Mouse (Mus musculus) hindbrain, embryonic 11.5 days (tissue): ENCODE data around the gene Snx32. TPM values are rescaled to one million over a fixed set of nuclear protein-coding genes. Genes with fewer than 3 reads are reported as not detected.
A peak's percentile ranks its signal among the peaks of the same experiment; 100 is the strongest.

Experiments used
- ATAC-seq: fragments of 200-750 bp; cut with Nextera tagmentation; 2 replicates; pipeline ENCODE4 v1.8.0; 2017; ENCODE audit warnings: mild to moderate bottlenecking, moderate TSS enrichment, moderate library complexity; ENCODE audit not compliant: low FRiP score
- DNase-seq: peaks from one replicate; pipeline ENCODE4 v3.0.0-alpha.2; 2015; ENCODE audit warnings: low spot score
- H3K27ac ChIP-seq: fragments of 300-500 bp; sonication (generic); 2 replicates; pipeline ENCODE4 v1.5.1; 2014; ENCODE audit warnings: mild to moderate bottlenecking, low read depth, low read length
- H3K27me3 ChIP-seq: fragments of 300-500 bp; sonication (generic); 2 replicates; pipeline ENCODE4 v1.6.1; 2014; ENCODE audit warnings: mild to moderate bottlenecking, low read length, moderate library complexity, mixed read lengths; ENCODE audit not compliant: control insufficient read depth, insufficient read depth
- H3K36me3 ChIP-seq: fragments of 300-500 bp; sonication (generic); 2 replicates; pipeline ENCODE4 v1.6.1; 2014; ENCODE audit warnings: mild to moderate bottlenecking, low read length, moderate library complexity, mixed read lengths; ENCODE audit not compliant: control insufficient read depth, insufficient read depth
- H3K4me1 ChIP-seq: fragments of 300-500 bp; sonication (generic); replicated peaks from 2 replicates; pipeline ENCODE4 v1.6.1; 2014; ENCODE audit warnings: low read length, mixed read lengths; ENCODE audit not compliant: control insufficient read depth, insufficient read depth
- H3K4me2 ChIP-seq: fragments of 300-500 bp; sonication (generic); replicated peaks from 2 replicates; pipeline ENCODE4 v1.6.1; 2014; ENCODE audit warnings: mild to moderate bottlenecking, low read depth, low read length
- H3K4me3 ChIP-seq: fragments of 300-500 bp; sonication (generic); 2 replicates; pipeline ENCODE4 v1.5.1; 2014; ENCODE audit warnings: low read depth, low read length
- H3K9ac ChIP-seq: fragments of 300-500 bp; sonication (generic); 2 replicates; pipeline ENCODE4 v1.6.1; 2014; ENCODE audit warnings: low read depth, low read length
- H3K9me3 ChIP-seq: fragments of 300-500 bp; sonication (generic); 2 replicates; pipeline ENCODE4 v1.6.1; 2016; ENCODE audit warnings: low read length; ENCODE audit not compliant: control insufficient read depth
- WGBS: fragments of 180-500 bp; shearing (Covaris S2); extraction: QIAGEN DNeasy Blood & Tissue Kit; methylation state at CpG from one replicate; pipeline ENCODE4 v1.1.7; 2014; 5-methylcytosine and 5-hydroxymethylcytosine counted together
- polyA plus RNA-seq: library from polyadenylated mRNA; unstranded; fragments of >200 nt; fragmentation: Nextera tagmentation; extraction: Ambion mirVana; gene quantifications from 2 replicates; pipeline ENCODE4 v1.2.1, GENCODE M21; 2014

Snx32 gene
- polyA plus RNA-seq, 1 experiment from 2014 or later: 21.2 TPM

DNA sequence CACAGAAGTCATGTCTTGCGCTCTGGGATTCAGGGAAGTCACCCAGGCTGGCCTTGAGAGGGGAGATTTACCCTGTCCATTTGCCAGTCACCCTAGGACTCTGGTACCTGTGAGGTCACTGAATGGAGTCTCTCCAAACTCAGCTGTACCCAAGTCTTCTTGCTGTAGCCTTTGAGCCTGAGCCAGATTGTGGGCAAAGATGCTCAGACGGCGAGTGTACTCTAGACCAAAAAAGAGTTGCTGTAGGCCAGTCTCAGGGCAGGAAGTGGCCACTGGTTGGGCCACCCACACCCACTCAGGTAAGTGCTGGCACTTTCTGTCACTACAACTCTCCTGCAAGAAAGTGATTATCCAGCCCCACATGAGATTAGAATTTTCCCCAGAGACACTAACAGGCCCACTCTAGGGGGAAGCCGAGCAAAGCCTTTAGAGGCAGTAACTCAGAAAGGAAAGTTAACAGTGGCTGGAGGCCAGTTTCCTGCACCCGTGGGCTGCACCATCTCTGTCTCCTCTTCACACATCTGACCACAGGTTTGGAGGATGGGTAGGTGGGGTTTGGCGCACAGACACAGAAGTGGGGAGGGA, 43.3 kb downstream of the Snx32 start:
- ATAC-seq: no peak
- Histone ChIP-seq H3K4me2 (no peak overlapping the region), H3K4me3 (no peak overlapping the region), H3K4me1 (peaks cover 4% of the 10 kb centered on the region; the same call in 1 of the 2 replicates), H3K27me3 (no peaks in the 10 kb centered on the region), H3K9me3 (no peaks in the 10 kb centered on the region), H3K36me3 (no peaks in the 10 kb centered on the region), H3K27ac (no peak overlapping the region), H3K9ac (no peak overlapping the region)
- 93% methylated on average over 6 of the region's 6 CpGs for WGBS
- no peak for DNase-seq

DNA sequence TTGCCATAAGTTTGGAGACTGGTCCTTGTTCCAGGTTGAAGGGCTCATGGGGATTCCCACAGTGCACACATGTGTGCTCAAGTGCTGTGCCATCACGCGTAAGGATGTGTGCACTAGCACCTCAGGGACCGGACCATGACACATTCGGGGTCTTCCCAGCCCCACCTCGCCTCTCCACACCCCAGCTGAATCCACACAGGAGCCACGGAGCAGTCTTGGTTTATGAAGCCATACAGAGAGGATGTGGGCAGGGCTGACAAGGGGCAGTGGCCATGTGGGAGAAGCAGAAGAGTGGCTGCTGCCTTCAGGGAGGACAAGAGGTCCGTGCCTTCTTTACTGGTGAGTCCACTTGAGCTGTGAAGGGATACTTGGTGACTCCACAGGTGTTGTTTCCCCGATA, 45.3 kb downstream of the Snx32 start:
- Histone ChIP-seq H3K27me3 (no peaks in the 10 kb centered on the region), H3K4me3 (no peak overlapping the region), H3K36me3 (no peaks in the 10 kb centered on the region), H3K27ac (no peak overlapping the region), H3K9me3 (no peaks in the 10 kb centered on the region), H3K4me2 (no peak overlapping the region), H3K9ac (no peak overlapping the region), H3K4me1 (peaks cover 9% of the 10 kb centered on the region; the same call in 1 of the 2 replicates)
- 94% methylated on average over 8 of the region's 8 CpGs for WGBS
- no peak for DNase-seq
- ATAC-seq: no peak

DNA sequence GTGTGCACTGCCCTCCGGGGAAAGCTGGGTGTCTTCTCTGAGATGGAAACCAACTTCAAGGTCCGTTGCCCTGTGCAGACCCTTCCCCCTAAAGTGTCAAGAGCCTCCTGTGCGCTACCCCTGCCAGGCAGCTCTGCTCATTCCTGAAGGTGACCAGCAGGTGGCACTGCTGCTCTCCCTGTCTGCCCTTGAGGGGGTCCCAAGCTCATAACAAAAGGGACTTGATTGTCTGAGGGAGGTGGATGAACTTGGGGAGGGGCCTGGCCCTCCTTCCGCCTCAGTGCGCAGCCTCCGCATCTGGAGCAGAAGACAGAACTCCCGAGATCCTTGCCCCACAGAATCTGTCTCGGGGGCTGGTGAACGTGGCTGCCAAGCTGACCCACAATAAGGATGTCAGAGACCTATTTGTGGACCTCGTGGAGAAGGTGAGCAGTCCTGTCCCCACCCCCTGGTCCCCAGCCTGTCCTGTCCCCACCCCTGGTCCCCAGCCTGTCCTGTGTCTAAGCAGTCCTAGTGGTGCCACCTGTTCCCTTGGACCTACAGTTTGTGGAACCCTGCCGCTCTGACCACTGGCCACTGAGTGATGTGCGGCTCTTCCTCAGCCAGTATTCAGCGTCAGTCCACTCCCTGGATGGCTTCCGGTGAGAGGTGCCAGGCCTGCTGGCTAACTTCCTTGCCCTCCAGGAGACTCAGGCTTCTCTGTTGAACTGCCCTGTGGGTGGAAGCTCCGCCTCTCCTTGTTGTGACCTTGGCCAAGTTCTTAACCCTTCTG, 46.4 kb downstream of the Snx32 start:
- Histone ChIP-seq H3K27me3 (no peaks in the 10 kb centered on the region), H3K4me1 (peaks cover 9% of the 10 kb centered on the region; the same call in 1 of the 2 replicates), H3K4me2 (peak overlapping the region; percentile 11), H3K36me3 (no peaks in the 10 kb centered on the region), H3K9ac (peak overlapping the region; percentile 4; the same call in 1 of the 2 replicates), H3K4me3 (peak overlapping the region; percentile 2), H3K27ac (peak overlapping the region; percentile 49; the same call in 1 of the 2 replicates), H3K9me3 (no peaks in the 10 kb centered on the region)
- peak; percentile 65 for ATAC-seq
- DNase-seq: peak; percentile 87
- WGBS: 53% methylated on average over 15 of the region's 15 CpGs

DNA sequence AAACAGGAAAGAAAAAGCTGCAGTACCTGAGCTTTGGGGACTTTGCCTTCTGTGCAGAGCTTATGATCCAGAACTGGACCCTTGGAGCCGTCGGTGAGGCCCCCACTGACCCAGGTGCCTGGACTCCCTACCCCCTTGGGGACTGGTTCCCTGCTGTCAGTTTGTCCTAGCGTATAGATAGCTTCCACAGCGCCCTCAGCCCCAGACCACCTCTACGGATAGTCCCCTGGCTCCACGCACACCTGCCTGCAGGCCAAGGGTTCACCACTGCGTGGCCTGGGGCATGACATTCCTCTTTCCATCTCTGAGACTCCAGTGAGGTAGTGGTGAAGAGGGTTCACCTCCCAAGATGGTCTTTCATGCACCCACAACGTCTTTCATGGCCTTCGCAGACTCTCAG, 47.1 kb downstream of the Snx32 start:
- 91% methylated on average over 9 of the region's 9 CpGs for WGBS
- H3K4me1 ChIP-seq: peaks cover 9% of the 10 kb centered on the region; the same call in 1 of the 2 replicates
- no peaks in the 10 kb centered on the region for H3K9me3 ChIP-seq
- no peak overlapping the region for H3K27ac ChIP-seq
- H3K36me3 ChIP-seq: no peaks in the 10 kb centered on the region
- no peak for ATAC-seq
- H3K4me3 ChIP-seq: no peak overlapping the region
- no peak for DNase-seq
- no peaks in the 10 kb centered on the region; the same call in 1 of the 2 replicates for H3K27me3 ChIP-seq
- no peak overlapping the region for H3K4me2 ChIP-seq
- no peak overlapping the region for H3K9ac ChIP-seq

DNA sequence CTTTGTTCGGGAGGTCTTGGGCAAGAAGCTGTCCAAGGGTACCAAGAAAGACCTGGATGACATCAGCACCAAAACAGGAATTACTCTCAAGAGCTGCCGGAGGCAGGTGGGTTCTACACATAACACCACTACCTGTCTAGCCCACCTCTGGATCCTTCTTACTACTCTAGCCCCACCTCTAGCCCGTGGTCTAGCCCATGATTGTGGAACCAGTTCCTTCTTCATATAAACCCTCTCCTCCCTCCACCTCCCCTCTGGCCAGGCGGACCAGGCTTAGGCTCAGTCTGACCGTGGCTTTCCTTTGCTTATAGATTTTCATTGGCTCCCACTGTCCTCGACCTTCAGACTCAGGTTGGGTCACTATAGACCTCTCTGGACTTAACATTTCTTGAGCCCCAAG, 48.9 kb downstream of the Snx32 start:
- no peak overlapping the region; the same call in 1 of the 2 replicates for H3K9ac ChIP-seq
- 91% methylated on average over 6 of the region's 6 CpGs for WGBS
- H3K36me3 ChIP-seq: no peaks in the 10 kb centered on the region
- H3K9me3 ChIP-seq: no peaks in the 10 kb centered on the region
- ATAC-seq: no peak
- no peaks in the 10 kb centered on the region; the same call in 1 of the 2 replicates for H3K27me3 ChIP-seq
- H3K4me2 ChIP-seq: peak overlapping the region; percentile 91
- peaks cover 9% of the 10 kb centered on the region; the same call in 1 of the 2 replicates for H3K4me1 ChIP-seq
- H3K27ac ChIP-seq: no peak overlapping the region
- DNase-seq: no peak
- H3K4me3 ChIP-seq: peak overlapping the region; percentile 80

DNA sequence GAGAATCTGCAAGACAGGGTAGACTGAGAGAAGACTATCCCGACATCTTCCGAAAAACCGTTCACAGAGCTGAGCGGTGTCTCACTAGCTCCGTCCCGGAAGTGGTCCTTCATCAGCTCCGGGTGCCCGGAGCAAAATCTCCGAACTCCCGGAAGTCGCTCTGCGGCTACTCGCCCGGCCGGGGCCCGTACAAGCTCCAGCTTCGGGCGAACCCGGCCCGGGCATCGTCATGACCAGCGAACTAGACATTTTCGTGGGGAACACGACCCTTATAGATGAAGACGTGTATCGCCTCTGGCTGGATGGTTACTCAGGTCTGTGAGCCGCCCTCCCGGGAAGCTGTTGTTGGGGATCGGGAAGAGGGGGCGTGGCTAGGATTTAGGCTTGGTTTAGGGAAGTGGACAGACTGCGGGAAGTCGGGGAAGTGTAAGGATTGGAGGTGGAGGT, 49.9 kb downstream of the Snx32 start, which contains the start of gene Fibp:
Gene Fibp, plus strand, starts transcription at position 151 of the 447 bp plus-strand sequence.
- peak within 1 kb of the TSS; percentile 80 for H3K4me3 ChIP-seq
- peak within 1 kb of the TSS; percentile 78 for H3K9ac ChIP-seq
- peak within 1 kb of the TSS; percentile 91 for H3K4me2 ChIP-seq
- DNase-seq: peak; percentile 94
- peak; percentile 34; the same call in 1 of the 2 replicates for ATAC-seq
- H3K27me3 ChIP-seq: no peaks in the 10 kb centered on the region; the same call in 1 of the 2 replicates
- under 1% methylated on average over 31 of the region's 32 CpGs for WGBS
- no peaks in the 10 kb centered on the region for H3K36me3 ChIP-seq
- H3K4me1 ChIP-seq: peaks cover 14% of the 10 kb centered on the region
- H3K9me3 ChIP-seq: no peaks in the 10 kb centered on the region
- peak within 1 kb of the TSS; percentile 42 for H3K27ac ChIP-seq

DNA sequence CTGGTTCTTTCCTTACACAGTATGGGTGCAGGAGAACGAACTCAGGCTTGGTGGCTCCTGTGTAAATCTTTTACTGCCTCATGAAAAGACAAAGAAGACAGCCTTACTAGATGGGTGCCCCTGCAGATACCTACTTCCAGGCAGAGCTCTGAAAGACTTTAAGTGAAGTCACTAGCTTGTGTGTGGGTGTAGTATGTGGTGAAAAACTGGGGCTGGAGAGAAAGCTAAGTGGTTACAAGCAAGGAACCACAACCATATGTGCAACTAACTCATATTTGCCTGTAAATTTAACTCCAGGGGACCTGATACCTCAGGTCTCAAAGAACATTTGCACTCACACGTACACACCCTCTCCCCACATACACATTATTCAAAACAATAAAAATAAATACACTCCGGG, 50.4 kb downstream of the Snx32 start:
- Histone ChIP-seq H3K4me2 (peak overlapping the region; percentile 91), H3K27me3 (no peaks in the 10 kb centered on the region; the same call in 1 of the 2 replicates), H3K9me3 (no peaks in the 10 kb centered on the region), H3K4me3 (peak overlapping the region; percentile 80), H3K27ac (no peak overlapping the region), H3K36me3 (no peaks in the 10 kb centered on the region), H3K9ac (peak overlapping the region; percentile 78), H3K4me1 (peaks cover 18% of the 10 kb centered on the region)
- ATAC-seq (no peak), DNase-seq (no peak)
- WGBS: 30% methylated on average over 3 of the region's 3 CpGs

DNA sequence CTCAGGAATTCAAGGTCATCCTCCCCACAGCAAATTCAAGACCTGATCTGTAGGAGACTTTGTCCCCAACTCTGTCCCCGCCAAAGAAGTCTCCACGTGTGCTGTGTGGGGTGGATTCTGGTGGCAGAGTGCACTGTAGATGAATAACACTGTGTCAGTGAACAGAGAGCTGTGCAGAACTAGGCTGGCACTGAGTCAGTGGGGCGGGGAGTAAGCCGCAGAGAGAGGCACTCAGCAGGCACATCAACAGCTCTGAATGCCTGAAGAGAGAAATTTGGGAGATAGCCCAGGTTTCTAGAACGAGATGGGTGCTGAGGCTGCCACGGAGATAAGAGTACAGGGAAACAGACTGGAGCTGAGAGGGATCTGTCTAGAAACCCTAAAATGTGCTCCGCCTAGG, 51.3 kb downstream of the Snx32 start:
- no peaks in the 10 kb centered on the region for H3K9me3 ChIP-seq
- no peak for ATAC-seq

More for the DNA sequence above, 51.3 kb downstream of the Snx32 start:
- WGBS: 69% methylated on average over 7 of the region's 7 CpGs
- Histone ChIP-seq H3K4me1 (peaks cover 14% of the 10 kb centered on the region), H3K27ac (no peak overlapping the region), H3K36me3 (no peaks in the 10 kb centered on the region), H3K9ac (no peak overlapping the region), H3K27me3 (no peaks in the 10 kb centered on the region; the same call in 1 of the 2 replicates), H3K4me3 (no peak overlapping the region), H3K4me2 (no peak overlapping the region)
- no peak for DNase-seq
